Mouse (Mus musculus) heart, postnatal 25 days (tissue): ENCODE data around the gene Osbpl10. TPM values are rescaled to one million over a fixed set of nuclear protein-coding genes. Genes with fewer than 3 reads are reported as not detected.
"Not testable (repeated sequence)": the region's sequence is repeated elsewhere in the genome, so short reads cannot be mapped to it uniquely, and the experiment has no call there.

ENCODE experiments used
- DNase-seq: peaks from one replicate; pipeline ENCODE4 v3.0.0; 2022; ENCODE audit warnings: low spot score
- intact Hi-C: fragments of 180-260 bp; cut with DNase I; formaldehyde crosslinking; loops from one replicate; pipeline ENCODE4 v1.15.1; 2025
- total RNA-seq, 2 experiments: library from RNA; stranded (reverse); gene quantifications; 2 replicates each; pipeline ENCODE4 v1.2.3; 2021

Osbpl10 gene
- total RNA-seq = 1 to 10 TPM; 3.4 to 3.5 TPM

DNA sequence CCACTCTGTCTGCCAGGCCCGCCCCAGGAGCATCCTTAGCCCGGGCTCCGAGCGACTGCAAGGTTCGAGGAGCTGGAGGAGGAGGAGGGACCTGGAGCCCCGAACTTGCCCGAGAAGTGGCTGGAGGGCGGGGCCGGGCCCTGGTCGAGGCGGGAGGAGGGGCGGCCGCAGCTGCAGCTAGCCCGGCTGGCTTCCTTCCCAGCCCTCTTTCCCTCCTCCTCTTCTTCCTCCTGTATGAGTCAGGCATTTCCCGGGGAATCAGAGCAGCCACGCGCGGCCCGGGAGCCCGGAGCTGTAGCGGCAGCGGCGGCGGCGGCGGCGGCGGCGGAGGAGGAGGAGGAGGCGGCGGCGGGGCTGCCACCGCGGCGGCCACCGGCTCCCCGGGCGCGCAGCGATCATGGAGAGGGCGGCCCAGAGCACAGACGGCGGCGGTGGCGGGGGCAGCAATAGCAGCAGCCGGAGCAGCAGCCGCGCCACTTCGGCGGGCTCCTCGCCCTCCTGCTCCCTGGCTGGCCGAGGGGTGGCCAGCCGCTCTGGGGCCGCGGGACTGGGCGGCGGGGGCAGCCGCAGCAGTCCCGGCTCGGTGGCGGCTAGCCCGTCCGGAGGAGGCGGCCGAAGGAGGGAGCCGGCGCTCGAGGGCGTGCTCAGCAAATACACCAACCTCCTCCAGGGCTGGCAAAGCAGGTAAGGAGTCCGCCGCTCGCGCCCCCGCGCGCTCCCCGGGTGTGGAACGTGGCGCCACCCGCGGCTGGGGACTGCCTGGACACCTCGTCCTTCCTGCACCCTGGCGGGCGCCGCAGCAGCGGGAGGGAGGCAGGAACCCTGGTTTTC, at the start of gene Osbpl10:
TSS of gene Osbpl10 (plus strand) at position 289 of the 831 bp plus-strand sequence.
- peak; percentile 71 for DNase-seq
- intact Hi-C loops = no loop called here

- intact Hi-C loops = loop anchor here (10.0 kb wide), 1 partner anchor 286 kb away; the partner anchor contains the start of gene Cnot10
Measured at GRCm38 (mm10) chr9:114930464-114931090, 47.8 kb upstream of the Osbpl10 start.

DNA sequence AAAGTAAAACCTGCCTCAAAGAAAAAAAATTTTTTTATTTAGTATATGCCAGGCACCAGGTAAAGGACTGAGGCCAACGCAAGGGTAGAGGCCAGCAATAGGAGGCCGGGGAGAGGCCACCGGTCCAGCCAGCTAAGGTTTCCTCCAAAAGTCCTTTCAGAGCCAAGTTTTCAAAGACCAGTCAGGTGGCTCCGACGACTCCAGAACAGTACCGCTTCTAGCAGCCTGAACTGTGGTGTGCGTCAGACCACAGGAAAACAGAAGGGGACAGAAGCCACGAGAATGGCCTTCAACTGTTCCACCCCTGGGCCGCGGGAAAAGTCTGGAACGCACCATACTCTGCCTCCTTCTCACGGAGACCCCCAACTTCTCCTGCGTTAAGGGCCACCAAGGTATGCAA, 45.8 kb upstream of the Osbpl10 start:
- intact Hi-C loops = loop anchor here (10.0 kb wide), 1 partner anchor 288 kb away; the partner anchor contains the start of gene Cnot10

More at GRCm38 (mm10) chr9:114930464-114931090, 47.8 kb upstream of the Osbpl10 start:
- DNase-seq = peak; percentile 71

GRCm38 (mm10) chr9:114933037-114933722, 45.2 kb upstream of the Osbpl10 start:
- no peak for DNase-seq
- intact Hi-C loops = loop anchor here (10.0 kb wide), 1 partner anchor 288 kb away; the partner anchor contains the start of gene Cnot10

More for the DNA sequence above, 45.8 kb upstream of the Osbpl10 start:
- no peak for DNase-seq

GRCm38 (mm10) chr9:114933723-114934171, 44.6 kb upstream of the Osbpl10 start, which contains the start of gene Gpd1l:
Gpd1l (minus strand) TSS chr9:114933987.
- DNase-seq = peak; percentile 97
- intact Hi-C loops = loop anchor here (2.0 to 10.0 kb wide), 2 partner anchors 21 to 289 kb away; partner anchors contain the start of gene Cnot10

DNA sequence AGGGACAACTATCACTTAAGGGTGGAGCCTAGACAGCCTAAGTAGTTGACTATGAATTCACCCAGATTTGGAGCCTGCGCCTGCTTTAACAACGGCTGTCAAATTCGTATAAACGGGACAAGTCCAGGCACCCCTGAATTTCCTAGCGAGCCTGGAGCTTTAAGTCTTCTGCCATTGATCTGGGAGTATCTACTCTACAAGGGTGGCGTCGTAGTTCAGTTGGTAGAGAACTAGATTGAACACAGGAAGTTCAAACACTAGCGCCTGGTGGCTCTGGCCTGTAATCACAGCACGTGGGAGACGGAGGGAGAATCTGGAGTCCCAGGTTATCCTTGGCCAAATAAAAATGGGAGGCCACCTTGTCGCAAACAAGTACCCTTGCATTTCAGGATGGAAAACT, 44.1 kb upstream of the Osbpl10 start:
- intact Hi-C loops = loop anchor here (2.0 to 10.0 kb wide), 2 partner anchors 21 to 289 kb away; partner anchors contain the start of gene Cnot10
- no peak for DNase-seq

DNA sequence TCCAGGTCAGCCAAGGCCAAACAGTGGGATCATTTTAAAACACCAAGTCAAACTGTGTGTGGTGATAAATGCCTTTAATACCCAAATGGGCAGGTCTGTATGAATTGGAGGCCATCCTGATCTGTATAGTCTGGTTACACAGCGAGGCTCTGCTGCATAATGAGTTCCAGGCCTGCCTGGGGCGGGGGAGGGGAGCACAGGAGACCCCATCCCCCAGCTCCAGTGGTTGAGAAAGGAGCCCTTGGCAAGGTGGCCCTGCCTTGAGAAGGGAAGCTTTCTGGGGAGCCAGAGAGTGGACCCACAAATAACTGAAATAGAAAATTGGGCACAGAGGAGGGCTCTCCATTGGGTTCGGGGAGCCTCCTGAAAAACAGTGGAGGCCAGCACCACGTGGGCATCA, 43.0 kb upstream of the Osbpl10 start:
- intact Hi-C loops = loop anchor here (2.0 to 10.0 kb wide), 2 partner anchors 19 to 291 kb away; partner anchors contain the start of gene Cnot10
- no peak for DNase-seq

GRCm38 (mm10) chr9:114936687-114937086, 41.7 kb upstream of the Osbpl10 start:
- no peak for DNase-seq
- intact Hi-C loops = loop anchor here (10.0 kb wide), 1 partner anchor 292 kb away; the partner anchor contains the start of gene Cnot10

- intact Hi-C loops = no loop called here
- no peak for DNase-seq
Measured at GRCm38 (mm10) chr9:114944642-114945041, 33.7 kb upstream of the Osbpl10 start.

- intact Hi-C loops = no loop called here
- no peak for DNase-seq
Measured at GRCm38 (mm10) chr9:114945576-114945975, 32.8 kb upstream of the Osbpl10 start.

DNA sequence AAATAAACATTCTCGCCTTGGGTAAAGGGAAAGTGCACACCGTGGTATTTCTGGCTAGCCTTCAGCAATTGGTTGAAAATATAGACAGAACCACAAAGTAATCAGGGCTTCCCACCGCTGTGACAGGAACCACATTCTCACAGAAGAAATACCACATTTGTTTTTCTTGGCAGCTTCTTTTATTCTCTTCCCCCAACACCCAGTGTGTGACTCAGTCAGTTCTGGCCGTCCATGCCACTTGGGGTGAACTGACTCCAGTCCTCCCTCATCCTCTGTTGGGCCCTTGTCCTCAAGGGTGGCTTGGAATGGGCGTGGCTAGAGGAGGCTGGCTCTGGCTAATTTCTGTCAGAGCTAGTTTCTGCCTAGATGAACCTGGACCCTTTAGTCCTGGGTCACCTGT, 30.0 kb upstream of the Osbpl10 start:
- DNase-seq = peak; percentile 23
- intact Hi-C loops = no loop called here

GRCm38 (mm10) chr9:114952866-114953265, 25.5 kb upstream of the Osbpl10 start:
- DNase-seq = no peak

GRCm38 (mm10) chr9:114955340-114955739, 23.0 kb upstream of the Osbpl10 start:
- intact Hi-C loops = loop anchor here (2.0 to 5.0 kb wide), 2 partner anchors 21 to 203 kb away; no protein-coding TSS in a partner anchor
- no peak for DNase-seq

More at GRCm38 (mm10) chr9:114952866-114953265, 25.5 kb upstream of the Osbpl10 start:
- intact Hi-C loops = no loop called here

- intact Hi-C loops = loop anchor here (1.0 to 5.0 kb wide), 3 partner anchors 44 to 205 kb away; no protein-coding TSS in a partner anchor
Measured at GRCm38 (mm10) chr9:114956945-114957344, 21.4 kb upstream of the Osbpl10 start.

DNA sequence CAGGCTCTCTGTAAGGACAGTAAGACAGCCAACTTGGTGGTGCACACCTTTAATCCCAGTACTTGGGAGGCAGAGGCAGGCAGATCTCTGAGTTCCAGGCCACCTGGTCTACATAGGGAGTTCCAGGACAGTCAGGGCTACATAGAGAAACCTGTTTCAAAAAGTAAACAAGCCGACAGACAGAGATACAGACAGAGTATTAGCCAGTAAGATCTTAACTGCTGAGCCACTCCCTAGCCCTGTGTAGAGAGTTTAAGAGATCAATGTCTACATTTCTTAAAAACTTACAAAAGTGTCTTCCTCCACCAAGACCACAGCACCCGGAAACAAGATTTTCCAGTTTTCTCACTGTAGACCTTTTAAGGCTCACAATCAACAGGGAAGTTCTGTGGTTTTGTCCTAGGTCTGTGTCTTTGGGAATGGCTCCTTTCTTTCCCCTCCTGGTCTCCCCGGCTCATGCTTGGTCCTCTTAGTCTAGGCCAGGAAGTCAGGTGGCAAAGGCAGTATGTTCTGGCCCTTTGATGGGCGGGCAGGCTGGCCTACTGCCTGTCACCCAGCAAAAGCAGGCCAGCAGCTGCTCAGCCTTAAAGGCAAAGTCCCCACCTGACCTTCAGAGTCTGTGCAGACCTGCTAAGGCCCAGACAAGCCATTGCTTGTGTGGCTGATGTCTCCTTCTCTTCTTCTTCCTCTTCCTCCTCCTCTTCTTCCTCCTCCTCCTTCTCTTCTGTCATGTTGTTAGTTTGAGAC, 18.2 kb upstream of the Osbpl10 start:
- no peak for DNase-seq
- intact Hi-C loops = no loop called here

More at GRCm38 (mm10) chr9:114956945-114957344, 21.4 kb upstream of the Osbpl10 start:
- DNase-seq = no peak

- DNase-seq = no peak
- intact Hi-C loops = no loop called here
Measured at GRCm38 (mm10) chr9:114960844-114961243, 17.5 kb upstream of the Osbpl10 start.

GRCm38 (mm10) chr9:114964093-114964492, 14.3 kb upstream of the Osbpl10 start:
- intact Hi-C loops = no loop called here
- DNase-seq = no peak

DNA sequence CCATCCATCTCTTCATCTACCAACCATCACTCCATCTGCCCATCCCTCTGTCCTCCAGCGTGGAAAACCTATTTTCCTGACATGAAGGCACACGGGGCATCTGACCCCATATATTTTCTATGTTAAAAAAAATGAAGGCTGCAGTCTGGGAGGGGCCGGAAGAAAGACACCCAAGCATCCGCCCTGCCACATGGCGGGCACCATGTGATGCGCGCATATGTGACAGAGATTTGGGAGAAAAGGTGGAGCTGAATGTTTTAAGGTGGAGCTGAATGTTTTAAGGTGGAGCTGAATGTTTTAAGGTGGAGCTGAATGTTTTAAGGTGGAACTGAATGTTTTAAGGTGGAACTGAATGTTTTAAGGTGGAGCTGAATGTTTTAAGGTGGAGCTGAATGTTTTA, 12.1 kb upstream of the Osbpl10 start:
- DNase-seq, intact Hi-C loops: not testable (repeated sequence)
